Mouse (Mus musculus) ZHBTc4 (cell line): ENCODE measurements around the gene Pygo2.

ENCODE experiments used
- DNase-seq: peaks from one replicate; pipeline ENCODE4 v3.0.0-alpha.2; 2011; ENCODE audit warnings: low read depth, low spot score

Pygo2 gene

DNA sequence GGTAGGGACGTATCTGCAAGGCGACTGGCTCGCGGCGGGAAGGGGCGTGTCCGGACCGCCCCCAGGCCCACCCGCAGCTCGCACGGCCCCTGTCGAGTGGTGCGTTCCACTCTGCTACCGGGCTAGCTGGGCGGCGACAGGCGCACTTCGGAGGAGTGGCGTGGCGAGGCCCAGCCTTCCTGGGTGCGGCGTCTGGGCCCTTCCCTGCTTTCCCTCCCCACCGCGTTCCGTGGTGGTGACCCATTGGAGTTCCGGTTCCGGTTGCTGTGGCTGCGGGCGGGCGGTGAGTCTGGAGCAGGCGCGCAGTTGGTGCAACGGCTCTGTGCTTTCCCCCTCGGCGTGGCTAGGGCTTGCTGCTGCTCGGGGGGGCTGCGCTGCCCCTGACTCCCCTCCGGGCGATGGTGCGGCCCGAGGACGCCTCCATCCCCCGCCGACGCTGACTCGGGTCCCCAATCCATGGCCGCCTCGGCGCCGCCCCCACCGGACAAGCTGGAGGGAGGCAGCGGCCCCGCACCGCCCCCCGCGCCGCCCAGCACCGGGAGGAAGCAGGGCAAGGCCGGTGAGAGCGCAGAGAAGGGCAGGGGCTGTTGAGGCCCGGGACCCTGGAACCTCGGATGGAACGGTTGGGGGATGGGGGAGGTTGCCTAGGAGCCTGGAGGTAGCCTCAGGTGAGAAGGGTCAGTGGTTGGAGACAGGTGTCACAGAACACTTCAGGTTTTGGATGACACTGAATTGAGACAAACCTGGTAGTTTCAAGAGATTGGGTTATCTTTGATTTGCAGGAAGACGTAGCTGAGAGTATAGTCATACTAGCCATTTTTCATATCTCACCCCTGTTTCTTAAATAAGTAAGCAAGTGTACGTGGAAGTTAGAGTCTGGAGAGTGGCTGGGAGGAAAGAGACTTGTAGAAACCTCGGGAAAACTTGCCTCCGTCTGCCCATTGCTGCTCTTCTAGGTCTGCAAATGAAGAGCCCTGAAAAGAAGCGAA lies at the start of gene Pygo2:
Pygo2 (plus strand) TSS at position 44 of the 989 bp plus-strand sequence.
- peak; percentile 99 for DNase-seq

DNA sequence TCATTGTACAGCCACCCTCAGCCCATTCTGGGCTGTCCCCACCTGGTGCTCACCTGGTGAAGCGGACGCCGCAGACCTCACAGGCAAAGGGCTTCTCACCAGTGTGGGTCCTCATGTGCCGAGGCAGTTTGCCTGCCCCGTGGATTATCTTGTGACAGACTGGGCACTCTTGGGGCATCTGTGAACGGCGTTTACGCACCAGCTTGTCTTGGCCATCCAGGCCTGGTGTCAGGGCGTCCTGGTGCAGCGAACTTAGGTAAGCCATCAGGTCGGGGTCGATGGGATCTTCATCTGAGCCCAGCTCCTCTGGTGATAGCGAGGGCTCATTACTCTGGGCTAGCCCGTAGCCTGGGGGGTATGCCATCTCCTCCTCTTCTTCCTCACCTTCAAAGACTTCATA lies 49.7 kb upstream of the Pygo2 start:
- no peak for DNase-seq

DNA sequence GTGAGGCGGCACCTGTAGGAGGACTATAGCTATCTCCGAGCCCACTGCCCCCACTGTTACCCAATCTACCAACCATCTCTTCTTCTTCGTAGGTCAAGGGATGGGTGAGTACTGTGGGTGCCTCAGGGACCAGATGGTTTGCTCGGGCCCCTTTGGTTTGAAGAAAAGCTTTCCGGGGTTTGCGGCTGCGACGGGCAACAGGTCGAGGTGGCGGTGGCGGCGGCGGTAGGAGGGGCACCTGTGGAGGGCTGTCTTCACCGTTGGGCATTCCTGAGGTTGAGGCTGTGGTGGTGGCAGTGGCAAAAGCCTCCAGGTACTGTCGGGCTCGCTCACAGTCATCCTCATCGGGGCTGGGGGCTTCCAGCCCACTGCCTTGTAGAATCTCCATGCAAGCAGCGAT lies 49.3 kb upstream of the Pygo2 start:
- no peak for DNase-seq

DNA sequence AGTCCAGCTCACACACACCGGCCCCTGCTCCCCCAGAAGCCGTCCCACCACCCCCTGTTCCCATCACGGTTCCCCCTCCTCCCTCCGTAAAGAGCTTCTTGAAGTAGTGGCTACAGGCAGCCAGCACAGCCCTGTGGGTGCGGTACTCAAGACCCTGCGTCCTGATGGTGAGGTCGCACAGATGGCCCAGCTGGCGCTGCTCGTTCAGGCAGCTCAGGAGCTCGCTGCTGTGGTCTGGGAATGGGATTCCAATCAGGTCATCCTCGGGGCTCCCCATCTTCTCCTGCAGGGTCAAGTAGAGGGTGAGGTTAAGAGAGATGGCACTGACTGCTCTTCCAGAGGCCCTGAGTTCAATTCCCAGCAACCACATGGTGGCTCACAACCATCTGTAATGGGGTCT lies 48.8 kb upstream of the Pygo2 start:
- DNase-seq = no peak

DNA sequence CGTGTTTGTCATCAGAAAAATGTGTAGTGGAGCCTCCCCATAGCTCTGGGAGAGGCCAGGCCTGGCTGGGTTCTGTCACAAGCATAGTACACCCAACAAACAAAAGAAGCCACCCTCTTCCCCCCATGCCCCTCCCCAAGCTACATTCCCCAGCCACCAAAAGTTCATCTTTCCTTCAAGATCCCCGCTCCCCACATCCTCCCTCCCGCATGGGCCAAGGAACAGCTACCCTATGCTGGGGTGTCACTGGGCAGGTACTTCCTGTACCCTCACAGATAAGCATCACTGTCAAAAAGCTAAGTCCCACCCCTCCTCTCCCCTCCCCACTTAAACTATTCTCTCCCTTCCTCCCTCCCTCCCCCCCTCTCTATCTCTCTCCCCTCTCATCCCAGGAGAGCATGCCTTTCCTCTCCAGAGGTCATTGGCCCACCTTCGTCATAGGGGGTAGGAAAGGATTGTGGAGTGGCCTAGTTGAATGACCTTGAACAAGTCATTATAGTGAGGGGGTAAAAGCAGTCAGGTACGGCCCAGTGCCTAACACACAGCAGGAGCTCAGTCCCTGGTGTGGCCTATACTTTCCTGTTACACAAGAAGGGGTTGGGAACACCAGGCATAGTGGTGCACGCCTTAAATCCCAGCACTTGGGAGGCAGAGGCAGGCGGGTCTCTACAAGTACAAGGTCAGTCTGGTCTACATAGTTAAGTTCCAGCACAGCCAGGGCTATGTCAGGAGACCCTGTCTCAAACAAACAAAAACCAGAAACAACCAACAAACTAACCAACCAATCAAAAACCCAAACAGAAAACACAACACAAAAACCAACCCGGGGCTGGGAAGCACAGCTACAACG lies 47.8 kb upstream of the Pygo2 start:
- DNase-seq = peak; percentile 93

DNA sequence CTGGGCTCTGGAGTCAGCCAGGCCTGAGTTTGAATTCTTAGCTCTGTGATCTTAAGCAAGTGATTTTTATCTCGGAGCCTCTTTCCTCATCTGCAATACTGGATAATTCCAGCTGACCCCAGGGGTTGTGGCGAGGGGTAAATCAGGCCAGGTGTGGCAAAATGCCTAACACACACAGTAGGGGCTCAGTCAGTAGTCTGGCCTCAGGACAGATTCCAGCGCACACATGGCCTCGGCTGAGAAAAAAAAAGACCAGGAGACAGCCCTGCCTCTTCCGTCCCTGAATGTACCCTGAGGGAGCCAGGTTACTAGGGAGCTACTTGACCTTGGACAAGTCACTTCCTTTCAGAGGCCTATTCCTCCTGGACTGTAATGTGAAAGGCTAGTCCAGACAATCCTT lies 47.1 kb upstream of the Pygo2 start:
- DNase-seq = peak; percentile 90

DNA sequence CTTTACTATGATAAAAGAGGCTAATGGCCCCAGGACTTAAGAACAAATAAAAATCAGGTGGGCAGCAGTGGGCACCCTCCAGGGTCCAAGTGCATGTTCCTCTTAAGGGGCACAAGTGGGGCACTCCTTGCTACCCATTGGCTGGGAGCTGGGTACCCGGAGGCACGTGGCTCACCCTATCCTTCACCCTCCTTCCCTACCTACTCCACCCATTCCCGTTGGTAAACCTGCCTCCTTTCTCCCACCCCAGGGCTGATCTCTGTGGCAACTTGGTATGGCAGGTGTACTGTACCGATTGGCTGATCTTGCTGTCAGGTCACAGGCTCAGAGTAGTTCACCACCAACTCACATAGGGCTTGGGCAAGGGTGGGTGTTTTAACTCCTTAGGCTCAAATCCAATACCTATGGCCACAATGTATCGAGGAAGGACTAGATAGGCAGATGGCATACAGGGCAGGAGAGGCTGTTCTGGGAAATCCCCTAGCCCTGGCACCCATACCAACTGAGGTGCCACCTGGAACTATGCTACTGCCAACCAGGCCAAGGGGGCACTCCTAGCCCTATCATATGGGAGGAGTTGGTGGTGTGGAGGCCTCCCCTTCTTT lies 46.3 kb upstream of the Pygo2 start:
- no peak for DNase-seq

DNA sequence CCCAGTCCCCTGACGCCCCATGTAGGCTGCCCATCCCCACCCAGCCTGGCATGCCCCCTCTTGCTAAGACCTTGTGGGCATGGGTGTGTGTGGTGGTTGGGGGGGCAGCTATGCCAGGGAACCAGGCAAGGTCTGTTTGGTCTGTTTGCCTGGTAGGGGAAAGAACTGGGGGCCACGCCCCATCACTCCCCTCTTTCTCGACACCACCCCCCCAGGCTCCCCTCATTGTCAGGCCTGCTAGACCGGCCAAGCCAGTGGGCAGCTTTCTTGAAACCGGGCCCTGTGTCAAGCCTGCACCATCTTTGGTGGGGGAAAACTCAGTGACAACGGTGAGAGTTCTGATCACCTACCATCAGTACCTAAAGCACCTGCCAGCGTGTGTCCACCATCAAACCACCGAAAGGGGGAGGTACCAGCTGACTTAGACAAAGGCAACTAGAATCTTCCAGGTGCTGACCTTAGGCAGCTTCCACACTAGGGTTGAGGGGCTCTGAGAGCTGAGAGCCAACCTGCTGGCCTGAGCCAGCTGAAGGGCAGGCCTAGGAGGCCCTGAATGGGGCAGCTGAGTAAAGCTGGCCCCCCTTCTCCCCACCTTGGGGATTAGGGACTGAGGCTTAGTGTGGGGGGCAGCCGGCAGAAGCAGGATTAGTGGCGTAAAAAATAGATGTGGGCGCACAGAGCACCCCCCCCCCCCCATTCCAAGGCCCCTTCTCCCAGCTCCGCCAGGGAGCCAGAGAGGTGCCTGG lies 45.5 kb upstream of the Pygo2 start:
- no peak for DNase-seq

DNA sequence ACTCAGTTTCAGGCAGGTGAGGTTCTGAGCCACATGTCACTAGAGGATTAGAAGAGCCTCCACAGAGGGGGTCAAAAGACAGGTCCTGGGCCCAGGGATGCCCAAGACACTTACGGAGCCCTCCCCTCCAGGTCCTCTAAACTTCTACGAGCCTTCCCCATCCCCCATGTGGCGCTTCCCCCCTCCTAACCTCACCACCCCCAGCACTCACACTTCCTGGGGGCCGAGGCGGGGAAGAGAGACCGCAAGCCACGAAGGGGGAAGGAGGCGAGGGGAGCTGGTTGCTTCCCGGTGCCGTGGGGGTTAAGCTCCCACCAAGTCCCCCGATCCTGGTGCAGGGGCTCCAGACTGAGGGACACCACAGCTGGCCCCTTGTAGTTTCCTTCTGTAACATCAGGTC lies 44.6 kb upstream of the Pygo2 start:
- DNase-seq = no peak

DNA sequence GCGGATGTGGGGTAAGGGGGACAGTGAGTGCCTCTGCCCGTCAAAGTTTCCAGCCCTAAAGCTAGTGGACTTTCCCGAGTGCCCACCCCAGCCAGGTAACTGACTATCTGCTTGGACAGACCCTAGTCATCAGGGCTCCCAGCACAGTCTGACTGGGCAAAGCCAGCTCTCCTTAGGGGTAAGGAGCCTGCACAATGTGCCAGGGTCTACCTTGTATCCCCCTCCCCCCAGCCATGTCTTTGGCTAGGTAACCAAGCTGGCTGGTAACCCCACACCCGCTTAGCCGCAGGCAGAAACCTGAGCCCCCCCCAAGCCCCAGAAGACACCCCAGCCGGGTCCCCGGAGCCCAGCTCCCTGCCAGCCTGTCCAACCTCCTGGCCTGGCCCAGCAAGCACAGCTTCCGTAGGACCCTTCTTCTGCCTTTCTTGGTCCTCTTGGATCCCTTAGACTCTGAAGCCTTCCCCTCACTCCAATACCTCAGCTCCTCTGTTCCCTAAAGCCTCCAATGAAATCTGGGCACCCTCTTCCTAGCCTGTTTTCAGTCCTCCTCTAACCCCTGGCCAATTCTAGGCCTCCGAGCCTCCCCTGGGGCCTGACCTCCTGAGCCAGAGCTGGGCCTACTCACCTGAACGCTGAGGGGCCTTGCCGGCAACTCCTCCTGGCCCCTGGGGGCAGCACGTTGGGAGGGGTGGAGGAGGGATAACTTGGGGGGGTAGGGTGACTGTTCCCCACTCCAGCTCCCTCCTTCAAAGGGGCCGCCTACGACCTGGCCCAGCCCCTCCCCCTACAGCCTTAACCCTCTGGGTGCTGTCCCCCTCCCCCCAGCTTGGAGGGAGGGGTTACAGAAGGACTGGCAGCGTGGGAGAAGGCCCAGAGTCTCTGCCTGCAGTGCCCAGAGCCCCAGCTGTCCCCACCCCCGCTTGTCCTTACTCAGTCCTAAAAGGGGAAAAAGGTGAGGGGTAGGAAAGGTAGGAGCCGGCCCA lies 43.3 kb upstream of the Pygo2 start:
- DNase-seq = no peak

DNA sequence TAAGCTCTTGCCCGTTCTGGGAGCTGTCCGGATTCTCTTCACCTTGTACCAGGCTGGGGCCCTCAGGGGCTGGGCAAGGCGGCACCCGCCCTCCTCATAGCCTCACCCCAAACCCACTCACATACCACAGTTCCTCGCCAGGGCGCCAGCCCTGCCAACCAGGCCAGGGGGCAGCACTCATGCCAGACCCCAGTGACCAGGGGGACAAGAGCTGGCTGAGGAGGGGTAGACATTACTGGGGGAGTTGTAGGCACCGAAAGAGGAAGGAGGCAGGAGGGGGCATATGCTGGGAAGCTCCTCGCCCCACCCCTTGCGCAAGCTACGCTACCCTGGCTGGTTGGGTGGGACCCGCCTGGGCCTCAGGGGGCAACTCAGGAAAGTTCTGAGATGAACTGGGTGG lies 42.4 kb upstream of the Pygo2 start:
- no peak for DNase-seq

DNA sequence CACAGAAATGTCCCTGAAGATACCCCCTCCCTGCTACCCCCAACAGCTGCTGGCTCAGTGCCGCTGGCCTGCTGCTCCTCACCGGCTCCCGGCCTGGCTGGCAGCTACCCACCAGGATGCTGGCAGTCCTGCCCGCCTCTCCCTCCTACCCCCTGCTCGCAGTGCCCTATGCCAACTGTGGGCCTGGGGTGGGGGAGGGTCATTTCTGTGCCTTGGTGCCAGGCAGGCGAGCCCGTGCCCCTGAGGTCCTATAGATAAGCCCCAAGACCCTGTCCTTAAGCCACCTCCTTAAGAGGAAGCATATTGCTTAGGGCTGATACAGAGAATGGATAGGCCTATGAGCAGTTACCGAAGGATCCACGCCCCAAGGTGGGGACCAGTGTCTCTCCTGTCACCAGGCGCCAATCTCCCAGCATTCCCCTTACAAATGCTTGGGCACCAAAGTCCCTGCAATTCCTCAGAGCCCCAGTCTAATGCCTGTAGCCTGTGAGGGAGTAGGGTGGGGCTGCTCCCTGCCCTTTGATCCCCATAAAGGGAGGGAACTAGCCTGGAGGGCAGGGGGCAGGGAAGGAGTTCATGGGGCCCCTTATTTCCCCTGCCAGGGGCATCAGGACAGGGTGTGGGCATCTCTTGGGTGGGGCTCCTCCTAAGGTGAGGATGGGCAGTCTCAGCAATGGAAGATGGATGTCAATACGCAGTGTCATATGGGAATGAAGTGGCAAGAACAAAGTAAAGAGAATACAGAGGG lies 41.7 kb upstream of the Pygo2 start:
- DNase-seq = no peak

DNA sequence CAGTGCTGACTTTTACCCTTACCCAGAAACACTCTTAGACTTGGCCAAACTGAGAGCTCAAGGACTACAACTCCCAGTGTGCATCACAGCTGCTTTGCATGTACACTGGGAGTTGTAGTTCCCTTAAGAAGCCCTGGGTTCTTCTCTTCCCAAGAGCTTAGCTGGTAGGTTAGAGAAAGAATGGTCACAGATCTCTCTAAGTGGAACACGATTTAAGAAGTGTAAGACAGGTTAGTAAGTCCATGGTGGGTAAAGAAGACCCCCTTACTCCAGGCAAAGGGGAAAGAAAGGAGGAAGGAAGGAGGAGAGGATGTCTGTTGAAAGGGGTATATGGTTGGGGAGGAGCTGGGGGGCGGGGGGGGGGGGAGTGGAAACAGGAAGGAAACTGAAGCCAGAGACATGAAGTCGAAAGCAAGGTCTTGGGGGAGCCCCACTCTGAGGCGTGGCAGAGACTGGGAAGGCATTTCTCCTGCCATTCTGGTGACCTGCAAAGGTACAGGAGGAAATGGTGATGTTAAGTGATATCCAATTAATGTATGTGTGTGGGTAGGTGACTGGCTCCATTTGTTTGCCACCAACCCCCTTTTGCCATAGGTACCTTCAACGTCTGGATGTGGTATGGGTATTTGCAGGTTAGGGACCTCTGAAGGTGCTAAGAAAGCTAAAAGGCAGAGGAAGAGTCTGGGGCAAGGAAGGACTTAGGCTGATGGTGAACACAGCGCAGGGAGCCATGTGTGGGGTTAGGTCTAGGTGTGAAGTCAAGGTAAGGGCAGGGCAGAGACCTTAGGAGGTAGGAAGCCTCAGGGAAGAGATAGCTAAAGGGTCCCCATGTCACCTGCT lies 40.9 kb upstream of the Pygo2 start:
- peak; percentile 76 for DNase-seq

DNA sequence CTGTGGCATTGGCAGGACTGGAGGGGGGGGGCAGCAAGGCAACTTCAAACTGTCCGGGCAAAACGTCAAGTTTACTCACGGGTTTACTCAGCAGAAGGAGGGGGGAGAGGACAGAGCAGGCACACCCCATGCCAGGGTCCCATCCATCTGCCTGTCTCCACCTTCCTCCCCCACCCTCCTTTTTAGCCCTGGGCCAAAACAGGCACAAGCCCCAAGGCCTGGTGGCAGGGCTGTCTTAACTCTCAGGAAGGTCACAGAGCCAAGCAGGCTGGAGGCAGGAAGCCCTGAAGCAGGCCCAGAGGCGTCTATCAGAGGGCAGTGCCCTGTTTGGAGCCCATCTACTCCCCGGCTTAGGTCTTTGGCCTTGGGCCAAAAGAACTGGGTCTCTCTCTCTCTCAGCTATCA lies 39.9 kb upstream of the Pygo2 start:
- DNase-seq = no peak

DNA sequence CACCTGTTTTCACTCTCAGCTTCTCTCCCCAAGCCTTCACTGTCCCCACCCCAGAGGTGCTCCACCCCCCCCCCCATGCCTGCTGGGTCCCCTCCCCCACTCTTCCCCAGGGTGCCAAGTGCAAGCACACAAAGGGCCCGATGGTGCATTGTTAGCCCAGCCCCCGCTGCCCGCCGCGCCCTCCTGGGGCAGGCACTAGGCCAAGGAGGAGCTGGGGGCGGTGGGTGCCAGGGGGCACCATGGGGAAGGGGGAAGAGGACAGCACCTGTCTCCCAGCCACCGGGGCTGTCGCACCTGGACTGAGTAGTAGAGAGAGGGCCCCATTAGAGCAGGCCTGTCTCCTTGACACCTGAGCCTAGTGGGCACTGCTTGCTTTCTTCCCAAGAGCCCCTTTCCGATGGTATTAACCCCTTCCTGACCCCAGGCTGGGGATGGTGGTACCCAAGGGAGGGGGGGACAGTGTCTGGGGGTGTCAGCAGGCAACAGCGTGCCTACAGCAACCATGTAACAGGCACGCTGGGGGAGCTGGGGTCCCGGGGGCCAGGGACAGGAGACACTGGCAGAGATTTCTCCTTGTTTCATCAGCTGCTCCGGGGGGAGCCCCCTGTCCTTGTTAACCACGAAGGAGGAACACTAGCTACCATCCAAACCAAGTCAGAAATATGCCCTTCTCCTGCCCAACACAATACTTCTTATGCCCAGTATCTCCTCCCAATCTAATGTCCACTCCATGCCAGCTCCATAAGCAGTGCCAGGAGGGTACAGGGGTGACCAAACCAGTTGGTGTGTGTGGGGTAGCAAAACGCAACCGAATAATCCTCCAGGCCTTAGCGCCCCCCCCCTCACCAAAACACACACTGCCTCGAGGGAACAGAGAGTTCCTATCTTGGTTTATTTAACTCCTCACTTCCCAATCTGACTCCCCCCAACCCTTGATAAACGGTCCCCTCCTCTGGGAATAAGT lies 39.0 kb upstream of the Pygo2 start:
- DNase-seq = no peak

DNA sequence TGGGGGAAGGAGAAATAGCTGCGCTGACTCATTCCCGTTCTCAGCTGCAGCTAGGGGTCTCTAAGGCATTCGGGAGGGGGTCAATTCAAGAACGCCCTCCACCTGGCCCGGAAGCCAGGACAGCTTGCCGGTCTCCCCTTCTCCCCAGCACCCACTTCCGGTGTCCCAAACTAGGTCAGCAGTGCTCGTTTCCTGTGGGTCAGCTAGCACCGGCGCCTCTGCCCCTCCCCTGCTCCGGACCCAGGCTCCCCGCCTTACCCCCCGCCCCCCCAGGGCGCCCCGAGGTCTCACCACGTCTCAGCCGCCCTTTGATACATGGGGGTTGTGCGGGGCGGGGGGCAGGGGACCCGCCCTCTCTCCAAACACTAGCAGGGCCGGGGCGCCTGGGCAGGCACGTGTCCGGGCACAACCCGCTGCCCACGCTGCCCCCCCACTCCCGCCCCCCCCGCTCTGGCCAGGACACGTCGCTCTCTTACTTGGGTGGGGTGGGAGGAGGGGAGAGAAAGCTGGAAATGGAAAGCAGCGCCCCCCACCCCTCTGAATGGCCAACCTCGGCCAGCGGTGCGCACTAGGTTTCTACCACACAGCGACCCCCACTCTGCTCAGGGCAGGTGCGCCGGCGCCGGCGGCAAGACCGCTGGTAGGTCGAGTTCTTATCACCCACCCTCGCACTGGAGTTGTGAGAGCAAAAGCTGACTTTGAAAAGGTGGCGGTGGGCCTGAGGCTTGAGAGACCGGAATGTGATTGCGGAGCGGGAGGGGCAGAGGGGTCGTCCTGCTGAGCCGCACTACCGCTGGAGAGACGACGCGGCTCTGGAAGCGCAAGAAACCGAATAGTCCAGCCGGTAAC lies 38.1 kb upstream of the Pygo2 start:
- DNase-seq = peak; percentile 68
